Mouse (Mus musculus) forebrain, embryonic 11.5 days (tissue): Measurements from ENCODE around the gene Kcp. TPM values are rescaled to one million over a fixed set of nuclear protein-coding genes. Genes with fewer than 3 reads are reported as not detected.

Experiments
- ATAC-seq: fragments of 200-750 bp; cut with Nextera tagmentation; replicated peaks from 2 replicates; pipeline ENCODE4 v1.8.0; 2017; ENCODE audit warnings: moderate TSS enrichment; ENCODE audit not compliant: low FRiP score
- DNase-seq: peaks from one replicate; pipeline ENCODE4 v3.0.0-alpha.2; 2017; ENCODE audit warnings: low spot score
- H3K27ac ChIP-seq: fragments of 300-500 bp; sonication (generic); 2 replicates; pipeline ENCODE4 v1.5.1; 2014; ENCODE audit warnings: low read depth, low read length
- H3K27me3 ChIP-seq: fragments of 300-500 bp; sonication (generic); 2 replicates; pipeline ENCODE4 v1.6.1; 2014; ENCODE audit warnings: mild to moderate bottlenecking, low read length, mixed read lengths; ENCODE audit not compliant: control insufficient read depth, insufficient read depth
- H3K36me3 ChIP-seq: fragments of 300-500 bp; sonication (generic); 2 replicates; pipeline ENCODE4 v1.6.1; 2014; ENCODE audit warnings: mild to moderate bottlenecking, low read length, moderate library complexity, mixed read lengths; ENCODE audit not compliant: control insufficient read depth, insufficient read depth
- H3K4me1 ChIP-seq: fragments of 300-500 bp; sonication (generic); replicated peaks from 2 replicates; pipeline ENCODE4 v1.6.1; 2014; ENCODE audit warnings: low read length, mixed read lengths; ENCODE audit not compliant: control insufficient read depth, insufficient read depth
- H3K4me2 ChIP-seq: fragments of 300-500 bp; sonication (generic); 2 replicates; pipeline ENCODE4 v1.6.1; 2014; ENCODE audit warnings: low read depth, mild to moderate bottlenecking, low read length, moderate library complexity, mixed read lengths; ENCODE audit not compliant: severe bottlenecking
- H3K4me3 ChIP-seq: fragments of 300-500 bp; sonication (generic); 2 replicates; pipeline ENCODE4 v1.5.1; 2014; ENCODE audit warnings: low read depth, low read length
- H3K9ac ChIP-seq: fragments of 300-500 bp; sonication (generic); 2 replicates; pipeline ENCODE4 v1.6.1; 2014; ENCODE audit warnings: low read length
- H3K9me3 ChIP-seq: fragments of 300-500 bp; sonication (generic); 2 replicates; pipeline ENCODE4 v1.6.1; 2016; ENCODE audit warnings: low read length, mixed read lengths; ENCODE audit not compliant: control insufficient read depth
- WGBS: fragments of 180-500 bp; shearing (Covaris S2); extraction: QIAGEN DNeasy Blood & Tissue Kit; methylation state at CpG from one replicate; pipeline ENCODE4 v1.1.7; 2014; 5-methylcytosine and 5-hydroxymethylcytosine counted together
- polyA plus RNA-seq: library from polyadenylated mRNA; unstranded; fragments of >200 nt; fragmentation: Nextera tagmentation; extraction: Ambion mirVana; gene quantifications from 2 replicates; pipeline ENCODE4 v1.2.1, GENCODE M21; 2014

Gene Kcp
- polyA plus RNA-seq, 1 experiment from 2014 or later, result 14.4 TPM

DNA sequence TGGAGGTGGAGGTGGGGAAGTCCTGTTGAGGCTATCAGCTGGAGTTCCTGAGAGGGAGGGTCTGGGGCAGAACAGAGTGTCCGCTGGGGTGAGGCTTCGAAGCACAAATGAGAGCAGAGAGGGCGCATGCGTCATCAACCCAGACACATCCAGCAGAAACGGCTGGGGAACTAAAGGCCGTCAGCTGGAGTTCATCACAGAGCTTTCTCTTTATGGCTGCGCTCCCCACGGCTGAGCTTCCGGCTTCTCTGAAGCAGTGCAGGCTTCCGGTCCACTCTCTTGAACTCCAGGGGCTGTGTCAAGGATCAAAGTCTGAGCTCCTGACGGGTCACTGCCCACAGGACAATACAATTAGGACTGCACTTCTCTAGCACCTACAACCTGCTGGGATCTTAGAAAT is 5.5 kb upstream of the Kcp start:
- Histone ChIP-seq H3K4me1 (peaks cover 4% of the 10 kb centered on the region; the same call in 1 of the 2 replicates), H3K27ac (0 out of 2 replicates have a peak overlapping the region, but pooled peaks have one; percentile 31), H3K27me3 (peaks cover 7% of the 10 kb centered on the region), H3K9ac (peak overlapping the region; percentile 20; the same call in 1 of the 2 replicates), H3K9me3 (no peaks in the 10 kb centered on the region), H3K4me3 (peak overlapping the region; percentile 6; the same call in 1 of the 2 replicates), H3K4me2 (peak overlapping the region; percentile 44), H3K36me3 (no peaks in the 10 kb centered on the region)
- peak; percentile 77 for DNase-seq
- peak; percentile 74 for ATAC-seq
- under 1% methylated on average over 11 of the region's 11 CpGs for WGBS

DNA sequence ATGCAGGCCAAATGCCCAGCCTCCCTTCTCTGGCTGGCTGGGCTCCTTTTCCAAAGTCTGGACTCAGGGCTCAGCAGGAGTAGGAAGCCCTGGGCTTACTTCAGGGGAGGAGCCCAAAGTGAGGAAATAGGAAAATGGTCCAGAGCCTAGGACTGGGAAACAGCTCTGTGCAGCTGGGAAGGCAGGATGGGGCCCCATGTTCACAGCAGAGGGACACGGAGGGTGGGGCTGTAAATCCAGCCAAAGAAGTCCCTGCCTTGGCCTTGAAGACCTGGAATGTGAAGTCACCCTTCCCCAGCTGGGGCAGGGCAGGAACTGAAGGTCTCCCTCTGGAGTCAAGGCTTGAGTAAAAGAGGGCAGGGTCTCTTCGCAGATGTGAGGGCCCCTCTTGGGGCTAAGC is 1.3 kb upstream of the Kcp start:
- H3K27ac ChIP-seq, result no peak overlapping the region
- ATAC-seq (no peak), DNase-seq (no peak)
- WGBS, result 39% methylated on average over 2 of the region's 2 CpGs
- H3K9me3 ChIP-seq, result no peaks in the 10 kb centered on the region
- no peaks in the 10 kb centered on the region for H3K36me3 ChIP-seq
- no peak overlapping the region for H3K9ac ChIP-seq
- peaks cover 27% of the 10 kb centered on the region for H3K27me3 ChIP-seq
- no peak overlapping the region for H3K4me3 ChIP-seq
- peaks cover 10% of the 10 kb centered on the region; the same call in 1 of the 2 replicates for H3K4me1 ChIP-seq
- H3K4me2 ChIP-seq, result no peak overlapping the region

GRCm38 (mm10) chr6:29506834-29507233 is 918 bp downstream of the Kcp start:
- WGBS, result 26% methylated on average over 8 of the region's 8 CpGs
- Histone ChIP-seq H3K4me2 (peak overlapping the region; percentile 60; the same call in 1 of the 2 replicates), H3K27ac (no peak overlapping the region), H3K36me3 (no peaks in the 10 kb centered on the region), H3K4me1 (peaks cover 5% of the 10 kb centered on the region; the same call in 1 of the 2 replicates), H3K27me3 (peaks cover 27% of the 10 kb centered on the region), H3K9me3 (no peaks in the 10 kb centered on the region), H3K4me3 (peak overlapping the region; percentile 39), H3K9ac (no peak overlapping the region)
- DNase-seq, result no peak
- no peak for ATAC-seq

DNA sequence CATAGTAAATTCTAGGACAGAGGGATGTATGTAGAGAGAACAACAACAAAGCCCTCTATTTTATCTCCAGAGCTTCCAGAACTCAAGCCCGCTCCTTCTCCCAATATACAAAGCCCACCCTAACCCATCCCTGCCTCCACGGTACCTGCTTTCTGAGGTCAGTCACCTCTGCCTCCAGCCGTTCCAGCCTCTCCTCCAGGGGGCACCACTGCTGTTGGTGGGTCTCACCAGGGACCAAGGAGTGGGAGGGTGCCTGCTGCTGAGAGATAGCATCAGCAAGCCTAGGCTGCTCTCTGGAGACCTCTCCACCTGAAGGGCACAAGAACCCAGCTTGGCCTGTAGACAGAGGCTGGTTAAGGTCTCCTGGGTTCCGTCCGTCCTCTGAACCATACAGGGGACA is 2.3 kb downstream of the Kcp start:
- Histone ChIP-seq H3K4me3 (no peak overlapping the region), H3K4me1 (peaks cover 5% of the 10 kb centered on the region; the same call in 1 of the 2 replicates), H3K36me3 (no peaks in the 10 kb centered on the region), H3K27me3 (peaks cover 27% of the 10 kb centered on the region), H3K27ac (no peak overlapping the region), H3K4me2 (no peak overlapping the region), H3K9me3 (no peaks in the 10 kb centered on the region), H3K9ac (no peak overlapping the region)
- ATAC-seq, result no peak
- 82% methylated on average over 5 of the region's 5 CpGs for WGBS
- no peak for DNase-seq

DNA sequence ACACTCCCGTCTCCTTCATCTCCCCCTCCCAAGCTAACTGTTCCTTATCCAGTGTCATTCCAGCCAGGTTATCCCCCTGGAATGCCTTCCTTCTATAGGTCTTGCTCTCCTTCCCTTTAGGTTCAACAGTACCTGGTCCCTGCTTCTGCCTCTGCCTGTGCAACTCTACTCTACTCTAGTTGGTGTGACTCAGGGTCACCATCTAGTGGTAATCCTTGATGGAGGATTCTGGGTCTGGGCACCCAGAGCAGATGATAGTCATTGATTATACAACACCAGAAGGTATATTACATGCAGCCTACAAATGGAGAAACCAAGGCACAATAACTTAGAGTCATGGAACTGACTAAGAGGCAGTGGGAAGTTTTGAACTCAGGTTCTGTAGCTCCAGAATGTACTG is 6.2 kb downstream of the Kcp start:
- Histone ChIP-seq H3K4me2 (no peak overlapping the region), H3K4me1 (no peaks in the 10 kb centered on the region), H3K4me3 (no peak overlapping the region), H3K27me3 (peaks cover 12% of the 10 kb centered on the region), H3K27ac (no peak overlapping the region), H3K9ac (no peak overlapping the region), H3K9me3 (no peaks in the 10 kb centered on the region), H3K36me3 (no peaks in the 10 kb centered on the region)
- DNase-seq (no peak), ATAC-seq (no peak)
- 93% methylated on average over 1 of the region's 1 CpGs for WGBS

DNA sequence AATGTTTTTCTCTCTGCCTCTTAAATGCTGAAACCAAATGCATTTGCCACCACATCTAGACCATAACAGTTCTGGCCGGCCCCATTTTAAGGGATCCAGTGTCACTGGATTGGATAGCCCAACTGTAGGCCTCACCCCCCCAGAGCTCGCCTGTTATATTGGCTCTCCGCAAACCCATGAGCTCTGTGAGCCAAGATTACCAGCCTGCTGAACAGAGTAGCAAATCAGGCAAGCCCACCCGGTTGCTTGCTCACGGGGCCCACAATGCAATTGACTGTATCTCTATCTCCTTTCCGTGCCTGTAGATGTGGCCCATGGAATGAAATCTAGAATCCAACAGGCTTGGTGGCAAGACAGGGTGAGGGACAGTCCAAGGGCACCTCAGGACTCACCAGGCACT is 6.9 kb downstream of the Kcp start:
- no peak overlapping the region for H3K9ac ChIP-seq
- ATAC-seq, result no peak
- H3K4me1 ChIP-seq, result no peaks in the 10 kb centered on the region
- WGBS, result 87% methylated on average over 6 of the region's 6 CpGs
- H3K4me2 ChIP-seq, result no peak overlapping the region
- no peaks in the 10 kb centered on the region for H3K36me3 ChIP-seq
- H3K27ac ChIP-seq, result no peak overlapping the region
- H3K27me3 ChIP-seq, result peaks cover 13% of the 10 kb centered on the region
- H3K4me3 ChIP-seq, result no peak overlapping the region
- H3K9me3 ChIP-seq, result no peaks in the 10 kb centered on the region
- DNase-seq, result no peak

GRCm38 (mm10) chr6:29500177-29500576 is 7.6 kb downstream of the Kcp start:
- 92% methylated on average over 7 of the region's 7 CpGs for WGBS
- no peak overlapping the region for H3K4me3 ChIP-seq
- no peak overlapping the region for H3K4me2 ChIP-seq
- H3K36me3 ChIP-seq, result no peaks in the 10 kb centered on the region
- no peaks in the 10 kb centered on the region for H3K4me1 ChIP-seq
- H3K9me3 ChIP-seq, result no peaks in the 10 kb centered on the region
- no peak overlapping the region for H3K27ac ChIP-seq
- H3K9ac ChIP-seq, result no peak overlapping the region
- ATAC-seq (no peak), DNase-seq (no peak)
- peaks cover 15% of the 10 kb centered on the region for H3K27me3 ChIP-seq

DNA sequence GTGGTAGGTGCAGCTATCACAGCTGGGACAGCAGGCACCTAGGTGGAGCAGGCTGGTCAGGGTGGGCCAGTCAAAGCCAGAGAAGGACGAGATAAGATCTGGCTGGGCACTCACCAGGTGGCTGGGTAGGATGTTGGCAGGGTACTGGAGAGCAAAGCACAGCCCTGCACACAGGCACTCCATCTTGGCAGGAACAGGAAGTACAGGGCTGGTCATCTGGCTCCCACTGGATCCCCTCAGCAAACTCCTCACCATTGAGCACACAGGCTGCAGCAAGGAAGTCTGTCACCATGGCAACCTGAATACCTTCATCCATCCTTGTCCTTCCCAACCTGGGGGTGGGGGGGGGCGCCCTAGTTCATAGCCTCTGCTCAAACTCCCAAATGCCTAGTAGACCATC is 10.0 kb downstream of the Kcp start:
- ATAC-seq (no peak), DNase-seq (no peak)
- Histone ChIP-seq H3K4me2 (no peak overlapping the region), H3K36me3 (no peaks in the 10 kb centered on the region), H3K9me3 (no peaks in the 10 kb centered on the region), H3K27me3 (peaks cover 15% of the 10 kb centered on the region), H3K4me3 (no peak overlapping the region), H3K9ac (no peak overlapping the region), H3K27ac (no peak overlapping the region), H3K4me1 (no peaks in the 10 kb centered on the region)
- WGBS, result 48% methylated on average over 2 of the region's 2 CpGs

- Histone ChIP-seq H3K4me1 (no peaks in the 10 kb centered on the region), H3K36me3 (no peaks in the 10 kb centered on the region), H3K4me3 (no peak overlapping the region), H3K27me3 (peaks cover 15% of the 10 kb centered on the region), H3K27ac (no peak overlapping the region), H3K4me2 (peak overlapping the region; percentile 18; the same call in 1 of the 2 replicates), H3K9me3 (no peaks in the 10 kb centered on the region), H3K9ac (no peak overlapping the region)
- no peak for ATAC-seq
- WGBS, result 16% methylated on average over 23 of the region's 25 CpGs
- DNase-seq, result no peak
Measured at GRCm38 (mm10) chr6:29496270-29496669, 11.5 kb downstream of the Kcp start.
